9 mouse cellular contexts compared by ENCODE assay signal in genomic region chr7:141355626-141356326, GRCm38 (mm10). TPM values are rescaled to one million over a fixed set of nuclear protein-coding genes. Genes with fewer than 3 reads are reported as not detected.
DNase-seq lines count a peak whose midpoint lies in the region; ATAC-seq and TF ChIP-seq lines count a peak whose summit lies in the region.
"Had no signal": no experiment of that assay in that cellular context is flagged by ENCODE, and none has a peak within 500 bp of the region (broad histone marks: within the 10 kb centered on the region; RNA-seq: fewer than 3 reads in every experiment).

No protein-coding gene starts in this region.

- peak; percentile 51 for TF ChIP-seq CTCF in ES-Bruce4 (IDR thresholded peaks at IDR 0.05; ENCODE audit: low read depth, low read length)
- TF ChIP-seq CTCF in intestine, postnatal 0 days (IDR thresholded peaks at IDR 0.05; ENCODE audit: low read depth): peak; percentile 54

- ATAC-seq in kidney, embryonic 14.5 days (ENCODE audit: low FRiP score, low TSS enrichment): peak; percentile 43; the same call in 1 of the 2 replicates
- no peak for ATAC-seq in intestine, postnatal 0 days

- no peaks in the 10 kb centered on the region for H3K9me3 ChIP-seq in kidney, embryonic 14.5 days (ENCODE audit: control insufficient read depth, low read length)
- H3K9me3 ChIP-seq in ES-Bruce4 (replicated peaks; ENCODE audit: control insufficient read depth, insufficient read depth, low read length, poor library complexity, severe bottlenecking): no peaks in the 10 kb centered on the region
- no peaks in the 10 kb centered on the region for H3K9me3 ChIP-seq in intestine, postnatal 0 days (ENCODE audit: control insufficient read depth)

- intact Hi-C loops in gastrocnemius, postnatal 14 days (cut with DNase I; ENCODE audit: low total_unique reads): no loop called here

- TF ChIP-seq EP300 in ES-Bruce4 (IDR thresholded peaks at IDR 0.05; ENCODE audit: insufficient read depth, low read depth, low read length): no peak

- H3K4me2 ChIP-seq in kidney, embryonic 14.5 days (replicated peaks; ENCODE audit: low read depth, low read length): no peak overlapping the region
- H3K4me2 ChIP-seq in intestine, postnatal 0 days (replicated peaks; ENCODE audit: low read depth): no peak overlapping the region

- no peaks in the 10 kb centered on the region for H3K4me1 ChIP-seq in kidney, embryonic 14.5 days (ENCODE audit: control insufficient read depth, insufficient read depth, low read length)
- H3K4me1 ChIP-seq in ES-Bruce4 (ENCODE audit: control insufficient read depth, insufficient read depth, low read length): peaks cover 4% of the 10 kb centered on the region
- H3K4me1 ChIP-seq in intestine, postnatal 0 days (replicated peaks; ENCODE audit: control insufficient read depth, insufficient read depth, low read length): no peaks in the 10 kb centered on the region; the same call in 1 of the 2 replicates

- 57% methylated on average over 12 of the region's 12 CpGs for WGBS in kidney, embryonic 14.5 days
- WGBS in intestine, postnatal 0 days: 70% methylated on average over 12 of the region's 12 CpGs

- no peak for DNase-seq in kidney, adult 9 months
- DNase-seq in 416B (ENCODE audit: low read depth): peak; percentile 38
- no peak for DNase-seq in urinary bladder, postnatal 10 days (ENCODE audit: low spot score)
- DNase-seq in gastrocnemius, postnatal 14 days: no peak
- DNase-seq: adrenal gland, postnatal 25 days; gastrocnemius, postnatal 25 days had no signal

- H3K9ac ChIP-seq in kidney, embryonic 14.5 days (ENCODE audit: low read depth, low read length): no peak overlapping the region
- H3K9ac ChIP-seq in ES-Bruce4 (ENCODE audit: low read depth, poor library complexity, severe bottlenecking): no peak overlapping the region
- H3K9ac ChIP-seq in intestine, postnatal 0 days (ENCODE audit: low read depth, low read length): no peak overlapping the region

- no peaks in the 10 kb centered on the region for H3K36me3 ChIP-seq in kidney, embryonic 14.5 days (ENCODE audit: control insufficient read depth, insufficient read depth, low read length)
- no peaks in the 10 kb centered on the region for H3K36me3 ChIP-seq in ES-Bruce4 (ENCODE audit: control insufficient read depth, insufficient read depth, low read length, poor library complexity, severe bottlenecking)
- peaks cover 40% of the 10 kb centered on the region; the same call in 1 of the 2 replicates for H3K36me3 ChIP-seq in intestine, postnatal 0 days (ENCODE audit: control insufficient read depth, insufficient read depth)

- no peak overlapping the region for H3K27ac ChIP-seq in kidney, embryonic 14.5 days (ENCODE audit: low read depth, low read length)
- H3K27ac ChIP-seq in ES-Bruce4 (ENCODE audit: insufficient read depth, low read length): no peak overlapping the region
- no peak overlapping the region for H3K27ac ChIP-seq in intestine, postnatal 0 days (ENCODE audit: low read depth, low read length)

- TF ChIP-seq POLR2A in ES-Bruce4 (IDR thresholded peaks at IDR 0.05; ENCODE audit: insufficient read depth, low read length): no peak

- H3K4me3 ChIP-seq in kidney, embryonic 14.5 days (ENCODE audit: low read length): no peak overlapping the region
- H3K4me3 ChIP-seq in ES-Bruce4 (ENCODE audit: low read depth, low read length): no peak overlapping the region
- H3K4me3 ChIP-seq in intestine, postnatal 0 days (ENCODE audit: low read depth, low read length): no peak overlapping the region

- H3K27me3 ChIP-seq in kidney, embryonic 14.5 days (ENCODE audit: control insufficient read depth, insufficient read depth, low read length): no peaks in the 10 kb centered on the region; the same call in 1 of the 2 replicates
- no peaks in the 10 kb centered on the region for H3K27me3 ChIP-seq in ES-Bruce4 (ENCODE audit: control insufficient read depth, insufficient read depth, low read length, poor library complexity, severe bottlenecking)
- no peaks in the 10 kb centered on the region for H3K27me3 ChIP-seq in intestine, postnatal 0 days (replicated peaks; ENCODE audit: control insufficient read depth, insufficient read depth, low read length)

RNA-seq across cellular contexts. Expression of gene Eps8l2, which starts 17.1 kb away (rescaled TPM):
- polyA plus RNA-seq in kidney, embryonic 14.5 days (2014; fragmentation: Nextera tagmentation; extraction: Ambion mirVana): 9.6 and 18.0 TPM in 2 replicates
- 39.8 and 46.0 TPM in 2 replicates for polyA plus RNA-seq in ES-Bruce4 (2011; ENCODE audit: insufficient read depth, insufficient read length, low read depth, missing spikeins)
- 234 and 248 TPM in 2 replicates for polyA plus RNA-seq in intestine, postnatal 0 days (2015; fragmentation: Nextera tagmentation; extraction: Ambion mirVana)
- 1 to 10 TPM; 1.8 to 3.3 TPM for total RNA-seq in gastrocnemius, postnatal 14 days (2021)

RNA-seq across cellular contexts. Expression of gene Tmem80, which starts 28.2 kb away (rescaled TPM):
- 36.7 and 46.8 TPM in 2 replicates for polyA plus RNA-seq in kidney, embryonic 14.5 days (2014; fragmentation: Nextera tagmentation; extraction: Ambion mirVana)
- 7.0 and 8.2 TPM in 2 replicates for polyA plus RNA-seq in ES-Bruce4 (2011; ENCODE audit: insufficient read depth, insufficient read length, low read depth, missing spikeins)
- polyA plus RNA-seq in intestine, postnatal 0 days (2015; fragmentation: Nextera tagmentation; extraction: Ambion mirVana): 21.8 and 23.3 TPM in 2 replicates
- total RNA-seq in gastrocnemius, postnatal 14 days (2021): 10 to 100 TPM in 1 of 2 experiments, 1 to 10 TPM in 1; 9.1 to 11.1 TPM

RNA-seq across cellular contexts. Expression of gene Deaf1, which starts 28.3 kb away (rescaled TPM):
- polyA plus RNA-seq in kidney, embryonic 14.5 days (2014; fragmentation: Nextera tagmentation; extraction: Ambion mirVana): 64.0 and 79.7 TPM in 2 replicates
- 79.2 and 79.4 TPM in 2 replicates for polyA plus RNA-seq in ES-Bruce4 (2011; ENCODE audit: insufficient read depth, insufficient read length, low read depth, missing spikeins)
- 52.8 and 55.7 TPM in 2 replicates for polyA plus RNA-seq in intestine, postnatal 0 days (2015; fragmentation: Nextera tagmentation; extraction: Ambion mirVana)
- total RNA-seq in gastrocnemius, postnatal 14 days (2021): 10 to 100 TPM; 15.5 to 18.9 TPM

RNA-seq across cellular contexts. Expression of gene Taldo1, which starts 36.2 kb away (rescaled TPM):
- polyA plus RNA-seq in kidney, embryonic 14.5 days (2014; fragmentation: Nextera tagmentation; extraction: Ambion mirVana): 321 and 322 TPM in 2 replicates
- 210 and 226 TPM in 2 replicates for polyA plus RNA-seq in ES-Bruce4 (2011; ENCODE audit: insufficient read depth, insufficient read length, low read depth, missing spikeins)
- polyA plus RNA-seq in intestine, postnatal 0 days (2015; fragmentation: Nextera tagmentation; extraction: Ambion mirVana): 706 and 711 TPM in 2 replicates
- 100 to 1,000 TPM; 101 to 109 TPM for total RNA-seq in gastrocnemius, postnatal 14 days (2021)

RNA-seq across cellular contexts. Expression of gene Gatd1, which starts 58.2 kb away (rescaled TPM):
- polyA plus RNA-seq in kidney, embryonic 14.5 days (2014; fragmentation: Nextera tagmentation; extraction: Ambion mirVana): 50.7 and 54.5 TPM in 2 replicates
- 36.7 and 45.4 TPM in 2 replicates for polyA plus RNA-seq in ES-Bruce4 (2011; ENCODE audit: insufficient read depth, insufficient read length, low read depth, missing spikeins)
- polyA plus RNA-seq in intestine, postnatal 0 days (2015; fragmentation: Nextera tagmentation; extraction: Ambion mirVana): 34.3 and 37.1 TPM in 2 replicates
- 1 to 10 TPM; 6.2 to 9.6 TPM for total RNA-seq in gastrocnemius, postnatal 14 days (2021)
